Mouse (Mus musculus): Measurements from ENCODE around the gene Ubox5.
A peak's percentile ranks its signal among the peaks of the same experiment; 100 is the strongest.
"Not testable (repeated sequence)": the region's sequence is repeated elsewhere in the genome, so short reads cannot be mapped to it uniquely, and the experiment has no call there.

The Ubox5 gene

GRCm38 (mm10) chr2:130629839-130630203, at the start of gene Ubox5, which contains the start of gene Fastkd5:
Gene Ubox5, minus strand, starts transcription at chr2:130630038.
Gene Fastkd5, minus strand, starts transcription at chr2:130630027.
- peak; percentile 75 for DNase-seq (ENCODE audit: low read depth, low spot score)

GRCm38 (mm10) chr2:130679154-130679553, 49.3 kb upstream of the Ubox5 start:
- no peak for DNase-seq (ENCODE audit: low read depth, low spot score)

GRCm38 (mm10) chr2:130677211-130677610, 47.4 kb upstream of the Ubox5 start:
- no peak for DNase-seq (ENCODE audit: low read depth, low spot score)

- peak; percentile 71 for DNase-seq (ENCODE audit: low read depth, low spot score)
Measured at GRCm38 (mm10) chr2:130667559-130667958, 37.7 kb upstream of the Ubox5 start, which contains the start of gene Itpa. Gene Itpa, plus strand, starts transcription at chr2:130667610.

- peak; percentile 92 for DNase-seq (ENCODE audit: low read depth, low spot score)
Measured at GRCm38 (mm10) chr2:130664102-130664701, 34.4 kb upstream of the Ubox5 start, which contains the start of gene Ddrgk1. Gene Ddrgk1, minus strand, starts transcription at chr2:130664659.

- DNase-seq (ENCODE audit: low read depth, low spot score): no peak
Measured at GRCm38 (mm10) chr2:130663342-130663741, 33.5 kb upstream of the Ubox5 start.

GRCm38 (mm10) chr2:130658530-130658929, 28.7 kb upstream of the Ubox5 start:
- DNase-seq (ENCODE audit: low read depth, low spot score): no peak

- no peak for DNase-seq (ENCODE audit: low read depth, low spot score)
Measured at GRCm38 (mm10) chr2:130657541-130657940, 27.7 kb upstream of the Ubox5 start.

GRCm38 (mm10) chr2:130656536-130656935, 26.7 kb upstream of the Ubox5 start:
- no peak for DNase-seq (ENCODE audit: low read depth, low spot score)

- DNase-seq (ENCODE audit: low read depth, low spot score): no peak
Measured at GRCm38 (mm10) chr2:130655660-130656339, 26.0 kb upstream of the Ubox5 start.

- DNase-seq (ENCODE audit: low read depth, low spot score): no peak
Measured at GRCm38 (mm10) chr2:130653760-130654159, 23.9 kb upstream of the Ubox5 start.

GRCm38 (mm10) chr2:130653303-130653702, 23.5 kb upstream of the Ubox5 start:
- DNase-seq (ENCODE audit: low read depth, low spot score): no peak

GRCm38 (mm10) chr2:130649028-130649427, 19.2 kb upstream of the Ubox5 start:
- DNase-seq (ENCODE audit: low read depth, low spot score): not testable (repeated sequence)

- no peak for DNase-seq (ENCODE audit: low read depth, low spot score)
Measured at GRCm38 (mm10) chr2:130645198-130645597, 15.4 kb upstream of the Ubox5 start.

- peak; percentile 74 for DNase-seq (ENCODE audit: low read depth, low spot score)
Measured at GRCm38 (mm10) chr2:130642684-130643369, 13.0 kb upstream of the Ubox5 start, which contains the start of gene Lzts3. Gene Lzts3, minus strand, starts transcription at chr2:130642803.

GRCm38 (mm10) chr2:130642197-130642660, 12.4 kb upstream of the Ubox5 start:
- no peak for DNase-seq (ENCODE audit: low read depth, low spot score)

GRCm38 (mm10) chr2:130641351-130642025, 11.7 kb upstream of the Ubox5 start:
- no peak for DNase-seq (ENCODE audit: low read depth, low spot score)

- no peak for DNase-seq (ENCODE audit: low read depth, low spot score)
Measured at GRCm38 (mm10) chr2:130639276-130639675, 9.4 kb upstream of the Ubox5 start.

GRCm38 (mm10) chr2:130638101-130638611, 8.3 kb upstream of the Ubox5 start:
- no peak for DNase-seq (ENCODE audit: low read depth, low spot score)

- no peak for DNase-seq (ENCODE audit: low read depth, low spot score)
Measured at GRCm38 (mm10) chr2:130635847-130636246, 6.0 kb upstream of the Ubox5 start.

- DNase-seq (ENCODE audit: low read depth, low spot score): no peak
Measured at GRCm38 (mm10) chr2:130634739-130635411, 5.0 kb upstream of the Ubox5 start.
